Mouse (Mus musculus) spleen, embryonic (tissue): Measurements from ENCODE around the gene Miga2.

Experiments used
- CTCF ChIA-PET: fragments of 350-600 bp; sonication (Branson Sonifier 250); formaldehyde crosslinking; loops from one replicate; lab custom pipeline; 2022; lab: Charles Lee

Miga2 gene

GRCm38 (mm10) chr2:30357552-30358510 lies 6.2 kb upstream of the Miga2 start:
- CTCF ChIA-PET = interaction anchor here (0.6 kb wide), 1 partner anchor 102 kb away, joined by 3 read pairs; no protein-coding TSS in a partner anchor

GRCm38 (mm10) chr2:30358533-30359531 lies 5.2 kb upstream of the Miga2 start, which contains the start of gene Sh3glb2:
Gene Sh3glb2, minus strand, starts transcription at chr2:30359337.
- CTCF ChIA-PET = no interaction called here

- CTCF ChIA-PET = no interaction called here
These were observed 3.4 kb upstream of the Miga2 start for GRCm38 (mm10) chr2:30360626-30361025.

- CTCF ChIA-PET = no interaction called here
These were observed 1.2 kb upstream of the Miga2 start for GRCm38 (mm10) chr2:30362865-30363264.

- CTCF ChIA-PET = no interaction called here
These were observed 1.4 kb downstream of the Miga2 start for GRCm38 (mm10) chr2:30365281-30366069.

GRCm38 (mm10) chr2:30366203-30366602 lies 2.2 kb downstream of the Miga2 start:
- CTCF ChIA-PET = no interaction called here

- CTCF ChIA-PET = no interaction called here
These were observed 7.5 kb downstream of the Miga2 start for GRCm38 (mm10) chr2:30371544-30371943.

- CTCF ChIA-PET = no interaction called here
These were observed 8.7 kb downstream of the Miga2 start for GRCm38 (mm10) chr2:30372726-30373125.

- CTCF ChIA-PET = no interaction called here
These were observed 11.9 kb downstream of the Miga2 start for GRCm38 (mm10) chr2:30375893-30376292.

GRCm38 (mm10) chr2:30377721-30378120 lies 13.7 kb downstream of the Miga2 start:
- CTCF ChIA-PET = no interaction called here

- CTCF ChIA-PET = no interaction called here
These were observed 15.3 kb downstream of the Miga2 start for GRCm38 (mm10) chr2:30379307-30379706.

- CTCF ChIA-PET = no interaction called here
These were observed 16.7 kb downstream of the Miga2 start for GRCm38 (mm10) chr2:30380564-30381376.

- CTCF ChIA-PET = no interaction called here
These were observed 17.3 kb downstream of the Miga2 start for GRCm38 (mm10) chr2:30381377-30381725.

GRCm38 (mm10) chr2:30384814-30385213 lies 20.8 kb downstream of the Miga2 start:
- CTCF ChIA-PET = no interaction called here

GRCm38 (mm10) chr2:30385591-30385990 lies 21.6 kb downstream of the Miga2 start:
- CTCF ChIA-PET = no interaction called here

GRCm38 (mm10) chr2:30386913-30387312 lies 22.9 kb downstream of the Miga2 start:
- CTCF ChIA-PET = no interaction called here

GRCm38 (mm10) chr2:30389000-30389399 lies 25.0 kb downstream of the Miga2 start:
- CTCF ChIA-PET = no interaction called here

GRCm38 (mm10) chr2:30392114-30392576 lies 28.1 kb downstream of the Miga2 start, which contains the start of gene Dolpp1:
Gene Dolpp1, plus strand, starts transcription at chr2:30392254.
- CTCF ChIA-PET = no interaction called here

GRCm38 (mm10) chr2:30392577-30393369 lies 28.7 kb downstream of the Miga2 start:
- CTCF ChIA-PET = no interaction called here

GRCm38 (mm10) chr2:30393370-30393656 lies 29.3 kb downstream of the Miga2 start:
- CTCF ChIA-PET = no interaction called here
